Mouse (Mus musculus) embryo, embryonic 10 days (tissue): ENCODE data around the gene Ppm1k.
"Not testable (repeated sequence)": the region's sequence is repeated elsewhere in the genome, so short reads cannot be mapped to it uniquely, and the experiment has no call there.

ENCODE experiments used
- DNase-seq: peaks from one replicate; pipeline ENCODE4 v3.0.0-alpha.2; 2015; ENCODE audit warnings: low spot score

The Ppm1k gene

GRCm38 (mm10) chr6:57535386-57535936 is at the start of gene Ppm1k:
Gene Ppm1k (minus strand): TSS chr6:57535468.
- DNase-seq: peak; percentile 99

GRCm38 (mm10) chr6:57582356-57582755 is 47.1 kb upstream of the Ppm1k start:
- no peak for DNase-seq

GRCm38 (mm10) chr6:57581595-57581994 is 46.3 kb upstream of the Ppm1k start:
- no peak for DNase-seq

- DNase-seq: peak; percentile 74
Observed at GRCm38 (mm10) chr6:57580881-57581548, 45.7 kb upstream of the Ppm1k start, which contains the start of gene Herc6. Gene Herc6 (plus strand): TSS chr6:57581000.

GRCm38 (mm10) chr6:57571587-57571986 is 36.3 kb upstream of the Ppm1k start:
- no peak for DNase-seq

GRCm38 (mm10) chr6:57570170-57570974 is 35.1 kb upstream of the Ppm1k start:
- peak; percentile 59 for DNase-seq

- DNase-seq: no peak
Observed at GRCm38 (mm10) chr6:57567630-57568029, 32.4 kb upstream of the Ppm1k start.

- DNase-seq: no peak
Observed at GRCm38 (mm10) chr6:57565452-57565851, 30.2 kb upstream of the Ppm1k start.

GRCm38 (mm10) chr6:57563454-57563853 is 28.2 kb upstream of the Ppm1k start:
- no peak for DNase-seq

GRCm38 (mm10) chr6:57557796-57558317 is 22.6 kb upstream of the Ppm1k start:
- DNase-seq: no peak

GRCm38 (mm10) chr6:57551211-57551796 is 16.0 kb upstream of the Ppm1k start:
- no peak for DNase-seq

GRCm38 (mm10) chr6:57544866-57545265 is 9.6 kb upstream of the Ppm1k start:
- no peak for DNase-seq

GRCm38 (mm10) chr6:57543591-57543990 is 8.3 kb upstream of the Ppm1k start:
- not testable (repeated sequence) for DNase-seq

GRCm38 (mm10) chr6:57541737-57542335 is 6.6 kb upstream of the Ppm1k start:
- no peak for DNase-seq

- no peak for DNase-seq
Observed at GRCm38 (mm10) chr6:57540950-57541498, 5.8 kb upstream of the Ppm1k start.

GRCm38 (mm10) chr6:57537887-57538286 is 2.6 kb upstream of the Ppm1k start:
- DNase-seq: no peak

GRCm38 (mm10) chr6:57535971-57536669 is 852 bp upstream of the Ppm1k start:
- peak; percentile 45 for DNase-seq

GRCm38 (mm10) chr6:57534611-57535286 is 519 bp downstream of the Ppm1k start:
- peak; percentile 60 for DNase-seq

- DNase-seq: no peak
Observed at GRCm38 (mm10) chr6:57534231-57534610, 1.0 kb downstream of the Ppm1k start.

GRCm38 (mm10) chr6:57533410-57533809 is 1.9 kb downstream of the Ppm1k start:
- no peak for DNase-seq
